Mouse (Mus musculus): ENCODE results near the gene Gm8020.
"Not testable (repeated sequence)": the region's sequence is repeated elsewhere in the genome, so short reads cannot be mapped to it uniquely, and the experiment has no call there.

The Gm8020 gene

GRCm38 (mm10) chr14:42502249-42502648 is at the start of gene Gm8020:
TSS of gene Gm8020 (minus strand) at chr14:42502349.
- DNase-seq (ENCODE audit: low read depth, low spot score) = not testable (repeated sequence)

GRCm38 (mm10) chr14:42543170-42543701 is 41.1 kb upstream of the Gm8020 start:
- not testable (repeated sequence) for DNase-seq (ENCODE audit: low read depth, low spot score)

GRCm38 (mm10) chr14:42542316-42543169 is 40.4 kb upstream of the Gm8020 start:
- DNase-seq (ENCODE audit: low read depth, low spot score) = not testable (repeated sequence)

GRCm38 (mm10) chr14:42524182-42524581 is 22.0 kb upstream of the Gm8020 start, which contains the start of gene Gm8024:
TSS of gene Gm8024 (minus strand) at chr14:42524282.
- not testable (repeated sequence) for DNase-seq (ENCODE audit: low read depth, low spot score)

GRCm38 (mm10) chr14:42463581-42463980 is 38.6 kb downstream of the Gm8020 start, which contains the start of gene Gm8011:
TSS of gene Gm8011 (plus strand) at chr14:42463881.
- not testable (repeated sequence) for DNase-seq (ENCODE audit: low read depth, low spot score)

Data from brain, embryonic 18.5 days (tissue).